Mouse (Mus musculus): ENCODE results near the gene Hist1h4b.
A peak's percentile ranks its signal among the peaks of the same experiment; 100 is the strongest.
"Not testable (repeated sequence)": the region's sequence is repeated elsewhere in the genome, so short reads cannot be mapped to it uniquely, and the experiment has no call there.

Hist1h4b gene

DNA sequence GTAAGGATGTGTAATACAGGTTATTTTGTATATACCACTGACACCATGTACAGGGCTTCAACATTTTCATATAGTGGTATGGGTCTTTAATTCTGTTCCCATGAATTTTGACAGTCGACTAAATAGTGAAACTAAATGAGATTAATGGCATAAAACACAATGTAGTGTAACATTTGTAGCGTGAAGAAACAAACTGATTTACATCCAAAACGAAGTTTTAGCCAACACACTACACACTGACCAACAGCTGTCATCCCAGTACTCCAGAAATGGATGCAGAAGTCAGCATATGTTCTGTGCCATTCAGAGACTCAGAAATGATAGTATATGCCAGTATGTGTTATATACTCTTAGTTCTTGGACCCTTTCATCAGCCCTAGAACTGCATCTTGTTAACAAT, 1.1 kb downstream of the Hist1h4b start:
- DNase-seq = no peak

DNA sequence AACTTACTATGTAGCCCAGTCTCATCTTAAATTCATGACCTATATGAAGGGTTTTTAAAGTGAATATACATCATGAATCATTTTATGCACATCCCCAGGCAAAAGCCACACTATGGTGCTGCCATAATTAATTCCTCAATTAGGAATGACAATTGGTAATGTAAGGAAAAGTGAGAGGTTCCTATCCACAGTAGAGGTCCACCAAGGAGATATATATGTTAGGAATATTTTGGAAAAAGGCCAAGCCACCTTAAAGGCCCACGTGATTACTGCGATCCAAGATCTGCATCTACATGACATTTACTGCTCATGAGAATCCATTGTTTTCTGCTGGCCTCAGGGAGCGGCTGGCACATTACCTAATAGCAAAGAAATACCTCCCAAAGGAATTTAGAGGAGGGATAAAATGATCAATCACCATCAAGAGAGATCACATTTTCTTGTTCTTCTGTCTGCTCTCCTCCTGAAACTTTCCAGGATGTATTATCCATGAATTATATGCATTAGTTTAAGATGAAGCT, 2.5 kb downstream of the Hist1h4b start:
- DNase-seq = no peak

DNA sequence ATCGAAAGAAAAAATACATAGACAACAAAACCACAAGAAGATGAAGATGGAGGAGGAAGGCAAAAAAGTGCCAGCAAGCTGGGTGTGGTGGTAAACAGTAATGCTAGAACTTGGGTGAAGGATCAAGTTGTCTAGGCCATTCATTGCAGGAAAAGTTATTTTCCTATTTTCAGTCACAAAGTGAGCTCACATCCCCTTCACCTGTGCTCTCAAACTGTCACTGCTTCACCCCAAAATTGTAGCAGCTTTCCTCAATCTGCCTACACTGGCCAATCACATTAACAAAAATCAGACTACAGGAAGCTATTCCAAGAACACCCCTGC, 3.1 kb downstream of the Hist1h4b start:
- no peak for DNase-seq

DNA sequence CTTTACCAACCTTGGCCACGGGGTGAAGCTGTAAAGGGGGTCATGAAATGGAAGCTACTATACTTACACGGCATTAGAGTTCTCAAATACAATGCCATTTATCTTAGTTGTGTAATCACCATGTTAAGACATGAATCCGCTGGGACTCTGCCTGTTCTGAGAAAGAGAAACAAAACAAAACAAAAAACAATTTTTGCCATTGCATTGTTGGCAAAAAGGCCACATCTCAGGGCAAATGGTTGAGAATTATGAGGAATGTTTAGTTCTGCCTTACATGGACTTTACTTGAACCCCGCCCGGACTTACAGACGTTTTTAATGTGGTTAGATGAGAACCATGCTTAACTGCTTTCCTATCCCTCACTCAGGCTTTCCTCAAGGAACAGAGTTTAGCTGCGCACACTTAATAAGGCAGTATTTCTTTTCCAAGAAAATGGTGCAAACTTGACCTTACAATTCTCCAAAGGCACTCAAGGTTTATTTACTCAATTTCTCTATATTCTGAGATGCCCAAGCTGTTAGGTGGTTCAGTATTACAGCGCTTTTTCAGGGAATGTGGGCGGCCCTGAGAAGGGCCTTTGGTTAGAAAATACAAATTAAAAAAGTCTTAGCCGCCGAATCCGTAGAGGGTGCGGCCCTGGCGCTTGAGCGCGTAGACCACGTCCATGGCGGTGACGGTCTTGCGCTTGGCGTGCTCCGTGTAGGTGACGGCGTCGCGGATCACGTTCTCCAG, 3.6 kb downstream of the Hist1h4b start:
- no peak for DNase-seq

DNA sequence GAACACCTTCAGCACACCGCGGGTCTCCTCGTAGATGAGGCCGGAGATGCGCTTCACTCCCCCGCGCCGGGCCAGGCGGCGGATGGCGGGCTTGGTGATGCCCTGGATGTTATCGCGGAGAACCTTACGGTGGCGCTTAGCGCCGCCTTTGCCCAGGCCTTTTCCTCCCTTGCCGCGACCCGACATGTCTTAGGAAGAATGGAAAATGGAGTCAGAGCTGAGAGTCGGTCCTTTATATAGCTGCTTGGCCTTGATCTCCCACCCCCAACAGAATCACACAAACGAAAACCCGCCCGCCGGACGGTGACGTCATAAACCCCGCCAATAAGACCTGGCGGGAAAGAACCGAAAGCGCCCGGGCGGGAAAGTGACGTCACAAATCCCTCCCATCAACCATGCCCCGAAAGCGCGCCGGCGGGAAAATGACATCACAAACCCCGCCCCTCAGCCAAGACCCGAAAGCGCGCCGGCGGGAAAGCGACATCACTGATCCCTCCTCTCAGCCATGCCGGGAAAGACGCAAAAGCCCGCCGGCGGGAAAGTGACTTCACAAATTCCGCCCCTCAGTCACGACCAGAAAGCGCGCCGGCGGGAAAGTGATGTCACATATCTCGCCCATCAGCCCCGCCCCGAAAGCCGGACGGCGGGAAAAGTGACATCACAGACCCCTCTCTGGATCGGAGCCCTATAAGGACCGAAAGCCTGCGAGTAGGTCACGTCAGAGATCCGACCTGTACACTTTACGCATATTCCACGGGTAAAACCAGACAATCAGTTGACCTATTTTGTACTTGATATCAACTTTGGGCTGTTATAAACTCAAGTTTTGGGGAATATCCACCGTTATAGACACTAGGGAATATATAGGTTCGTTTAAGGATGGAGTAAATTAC, 4.4 kb downstream of the Hist1h4b start, which contains the start of gene Hist1h4a:
TSS of gene Hist1h4a (minus strand) at position 259 of the 893 bp plus-strand sequence.
- peak; percentile 99 for DNase-seq

DNA sequence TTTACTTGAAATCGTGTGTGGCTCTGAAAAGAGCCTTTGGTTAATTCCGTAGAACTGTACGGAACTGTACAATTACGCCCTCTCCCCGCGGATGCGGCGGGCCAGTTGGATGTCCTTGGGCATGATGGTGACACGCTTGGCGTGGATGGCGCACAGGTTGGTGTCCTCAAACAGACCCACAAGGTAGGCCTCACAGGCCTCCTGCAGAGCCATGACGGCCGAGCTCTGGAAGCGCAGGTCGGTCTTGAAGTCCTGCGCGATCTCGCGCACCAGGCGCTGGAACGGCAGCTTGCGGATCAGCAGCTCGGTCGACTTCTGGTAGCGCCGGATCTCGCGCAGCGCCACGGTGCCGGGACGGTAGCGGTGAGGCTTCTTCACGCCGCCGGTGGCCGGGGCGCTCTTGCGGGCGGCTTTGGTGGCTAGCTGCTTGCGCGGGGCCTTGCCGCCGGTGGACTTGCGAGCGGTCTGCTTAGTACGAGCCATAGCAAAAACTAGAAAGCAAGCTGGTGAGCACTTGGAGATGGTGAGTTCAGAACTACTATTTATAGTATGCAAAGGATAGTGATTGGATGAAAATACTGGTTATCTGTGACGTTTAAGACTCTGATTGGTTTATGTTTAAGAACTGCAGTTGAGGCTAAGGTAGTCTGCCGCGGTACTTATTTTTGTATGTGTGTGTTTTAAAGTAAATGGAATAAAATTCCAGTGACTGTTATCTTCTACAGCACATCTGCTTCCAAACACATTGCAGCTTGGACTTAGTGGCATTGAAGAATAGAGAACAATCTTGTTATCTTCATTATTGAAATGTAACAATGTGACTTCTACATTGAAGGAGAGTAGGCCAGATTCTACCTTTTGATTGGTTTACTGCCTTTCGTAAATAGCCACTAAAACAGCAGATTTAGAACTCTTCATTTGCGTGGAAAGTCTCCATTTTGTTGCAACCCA, 5.3 kb downstream of the Hist1h4b start, which contains the start of gene Hist1h3a:
TSS of gene Hist1h3a (minus strand) at position 516 of the 951 bp plus-strand sequence.
- peak; percentile 47 to 59 for DNase-seq

DNA sequence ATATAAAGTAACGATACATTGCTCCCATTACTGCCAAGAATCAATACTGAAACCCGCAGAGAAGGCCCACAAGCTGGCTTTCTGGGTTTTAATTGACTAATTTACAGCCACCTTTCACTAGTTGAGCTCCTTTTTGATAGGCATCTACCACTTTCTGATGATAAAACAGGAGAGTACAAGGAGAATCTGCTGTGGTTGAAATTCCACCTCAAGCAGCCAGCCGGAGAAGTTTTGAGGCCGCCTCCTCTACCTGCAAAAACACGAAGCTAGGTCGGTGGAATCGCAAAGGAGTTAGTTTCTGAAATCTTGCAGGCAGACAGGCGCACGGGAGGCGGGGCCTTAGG, 6.4 kb downstream of the Hist1h4b start:
- no peak for DNase-seq

DNA sequence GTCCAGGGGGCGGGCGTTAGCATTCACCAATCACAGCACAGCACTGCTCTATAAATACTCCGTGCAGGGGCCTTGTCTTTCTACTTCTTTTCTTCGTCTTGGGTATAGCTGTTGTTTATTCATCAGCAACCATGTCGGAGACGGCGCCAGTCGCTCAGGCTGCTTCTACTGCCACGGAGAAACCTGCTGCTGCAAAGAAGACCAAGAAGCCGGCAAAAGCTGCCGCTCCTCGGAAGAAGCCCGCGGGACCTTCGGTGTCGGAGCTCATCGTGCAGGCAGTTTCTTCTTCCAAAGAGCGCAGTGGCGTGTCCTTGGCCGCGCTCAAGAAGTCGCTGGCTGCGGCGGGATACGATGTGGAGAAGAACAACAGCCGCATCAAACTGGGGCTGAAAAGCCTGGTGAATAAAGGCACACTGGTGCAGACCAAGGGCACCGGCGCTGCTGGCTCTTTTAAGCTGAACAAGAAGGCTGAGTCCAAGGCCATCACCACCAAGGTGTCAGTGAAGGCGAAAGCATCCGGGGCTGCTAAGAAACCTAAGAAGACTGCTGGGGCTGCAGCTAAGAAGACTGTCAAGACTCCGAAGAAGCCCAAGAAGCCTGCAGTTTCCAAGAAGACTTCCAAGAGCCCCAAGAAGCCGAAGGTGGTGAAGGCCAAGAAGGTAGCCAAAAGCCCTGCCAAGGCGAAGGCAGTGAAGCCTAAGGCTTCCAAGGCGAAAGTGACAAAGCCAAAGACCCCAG, 6.9 kb downstream of the Hist1h4b start, which contains the start of gene Hist1h1a:
TSS of gene Hist1h1a (plus strand) at position 81 of the 738 bp plus-strand sequence.
- DNase-seq = peak; percentile 89 to 92

DNA sequence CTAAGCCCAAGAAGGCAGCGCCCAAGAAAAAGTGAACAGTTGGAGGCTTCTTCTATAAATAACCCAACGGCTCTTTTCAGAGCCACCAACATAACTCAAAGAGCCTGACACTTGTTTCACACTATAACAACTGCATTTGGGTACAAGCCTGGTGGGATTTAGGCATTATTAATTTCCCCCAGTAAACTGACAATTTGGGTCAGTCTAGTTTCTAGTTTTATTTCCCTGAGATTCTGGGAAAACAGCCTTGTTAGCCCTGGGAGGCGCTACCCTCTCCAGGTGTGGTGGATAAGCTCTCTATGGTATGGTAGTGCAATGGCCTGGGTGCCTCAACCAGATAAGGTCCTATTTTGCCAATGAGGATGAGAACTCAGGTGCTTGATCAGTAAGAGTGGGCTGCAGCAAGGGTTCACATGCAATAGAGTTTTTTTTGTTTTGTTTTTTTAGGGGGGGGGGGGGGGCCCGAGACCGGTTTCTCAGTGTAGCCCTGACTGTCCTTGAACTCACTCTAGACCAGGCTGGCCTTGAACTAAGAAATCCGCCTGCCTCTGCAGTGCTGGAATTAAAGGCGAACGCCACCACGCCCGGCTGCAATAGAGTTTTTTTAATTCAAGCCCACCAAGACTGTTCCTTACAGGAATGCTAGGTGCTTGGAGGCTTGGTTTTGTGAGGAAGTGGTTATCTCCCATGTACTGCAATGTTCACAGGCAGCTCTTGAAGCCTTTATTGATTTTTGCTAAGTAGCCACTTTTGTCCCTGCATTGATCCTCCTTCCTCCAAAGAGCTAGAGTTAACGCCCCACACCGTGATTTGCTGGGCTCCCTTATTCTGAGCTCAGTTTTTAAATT, 7.7 kb downstream of the Hist1h4b start:
- DNase-seq = no peak

DNA sequence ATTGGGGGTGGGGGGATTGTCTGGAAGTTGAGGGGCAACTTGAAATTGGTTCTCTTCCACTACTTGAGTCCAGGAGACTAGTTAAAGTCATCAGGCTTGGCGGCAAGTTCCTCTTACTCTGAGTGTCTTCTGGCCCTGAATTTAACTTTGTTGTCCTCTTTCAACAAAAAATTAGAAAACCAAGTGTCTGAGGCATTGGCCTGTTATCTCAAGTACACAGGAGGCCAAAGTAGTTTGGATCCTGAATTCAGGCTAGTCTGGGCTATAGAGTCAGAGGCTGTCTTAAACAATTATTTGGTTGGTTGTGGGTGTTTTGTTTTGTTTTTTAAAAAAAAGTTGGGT, 8.3 kb downstream of the Hist1h4b start:
- DNase-seq = no peak

DNA sequence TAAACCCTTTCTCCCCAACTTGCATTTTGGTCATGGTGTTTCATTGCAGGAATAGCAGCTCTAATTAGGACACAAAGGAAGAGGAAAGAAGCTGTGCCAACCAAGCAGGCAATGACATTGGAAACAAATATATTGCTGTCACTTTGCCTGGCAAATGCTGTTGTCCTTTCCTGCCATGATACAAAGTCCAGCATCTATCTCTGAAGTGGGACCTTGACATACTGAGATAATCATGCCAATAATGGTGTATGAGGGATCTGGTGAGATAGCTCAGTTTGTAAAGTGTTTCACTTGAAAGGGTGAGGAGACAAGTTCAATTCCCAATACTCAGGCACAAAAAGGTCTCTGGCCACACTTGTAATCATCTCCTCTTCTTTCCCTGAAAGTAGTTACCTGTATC, 10.0 kb downstream of the Hist1h4b start:
- DNase-seq = no peak

DNA sequence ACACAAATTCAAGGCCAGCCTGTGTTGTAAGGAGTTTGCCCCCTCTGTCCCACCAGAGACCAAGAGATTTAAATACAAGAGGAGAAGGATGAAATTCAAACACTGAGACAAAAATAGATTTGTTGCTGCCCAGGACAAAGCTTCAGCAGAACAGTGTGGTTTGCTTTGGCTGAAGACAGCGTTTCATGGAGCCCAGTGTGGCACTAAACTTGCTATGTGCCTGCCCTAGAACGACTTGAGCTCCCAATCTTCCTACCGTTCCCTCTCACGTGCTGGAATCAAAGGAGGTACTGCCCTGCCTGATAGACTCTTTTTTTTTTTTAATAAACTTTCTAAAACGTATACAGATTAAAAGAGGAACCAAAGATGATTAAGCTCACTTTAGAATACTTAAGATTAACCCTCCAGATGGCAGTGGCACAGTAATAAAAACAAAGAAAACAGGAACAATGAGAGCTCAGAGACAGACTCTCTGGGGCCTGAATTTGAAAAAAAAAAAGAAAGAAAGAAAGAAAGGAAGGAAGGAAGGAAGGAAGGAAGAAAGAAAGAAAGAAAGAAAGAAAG, 12.1 kb downstream of the Hist1h4b start:
- no peak for DNase-seq

DNA sequence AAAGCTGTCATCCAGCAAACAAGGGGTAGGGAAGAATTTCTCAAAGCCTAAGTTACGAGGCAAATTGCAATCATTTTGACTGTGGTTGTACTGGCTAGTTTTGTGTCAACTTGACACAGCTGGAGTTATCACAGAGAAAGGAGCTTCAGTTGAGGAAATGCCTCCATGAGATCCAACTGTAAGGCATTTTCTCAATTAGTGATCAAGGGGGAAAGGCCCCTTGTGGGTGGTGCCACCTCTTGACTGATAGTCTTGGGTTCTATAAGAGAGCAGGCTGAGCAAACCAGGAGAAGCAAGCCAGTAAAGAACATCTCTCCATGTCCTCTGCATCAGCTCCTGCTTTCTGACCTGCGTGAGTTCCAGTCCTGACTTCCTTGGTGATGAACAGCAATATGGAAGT, 12.8 kb downstream of the Hist1h4b start, which contains the start of gene Trim38:
TSS of gene Trim38 (plus strand) at position 301 of the 400 bp plus-strand sequence.
- DNase-seq = not testable (repeated sequence)

DNA sequence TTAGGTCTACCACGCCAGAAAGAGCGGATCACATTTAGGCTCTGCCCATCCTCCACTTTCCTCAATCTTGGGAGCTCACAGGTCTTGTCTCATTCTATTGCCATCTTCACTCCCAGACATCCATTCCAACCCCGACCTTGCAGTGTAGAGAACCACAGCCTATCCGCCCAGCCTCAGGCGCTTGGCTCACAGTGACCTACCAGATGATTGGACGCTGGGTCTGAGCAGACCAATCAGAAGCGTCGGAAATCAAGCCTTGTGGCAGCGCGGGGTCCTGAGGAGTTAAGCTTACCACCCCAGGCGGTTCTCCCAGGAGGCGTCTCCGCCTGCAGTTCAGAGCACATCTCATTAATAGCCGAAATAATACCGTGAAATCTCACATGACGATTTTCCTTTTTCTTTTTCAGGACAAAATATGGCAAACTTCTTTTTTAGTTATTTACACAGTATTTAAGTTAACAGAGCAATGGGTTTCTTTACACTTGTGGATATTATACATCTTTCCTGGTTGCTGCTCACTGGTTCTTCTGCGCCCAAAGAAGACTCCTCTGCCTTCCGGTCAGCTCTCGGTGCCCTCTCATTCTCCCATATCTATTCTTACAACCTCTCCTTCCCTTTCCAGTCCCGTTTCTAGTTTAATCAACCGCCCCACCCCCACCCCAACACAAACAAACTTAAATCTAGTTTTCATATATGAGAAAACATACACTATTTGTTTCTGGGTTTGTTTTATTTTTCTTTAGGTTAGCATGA, 15.9 kb downstream of the Hist1h4b start:
- peak; percentile 27 to 65 for DNase-seq

DNA sequence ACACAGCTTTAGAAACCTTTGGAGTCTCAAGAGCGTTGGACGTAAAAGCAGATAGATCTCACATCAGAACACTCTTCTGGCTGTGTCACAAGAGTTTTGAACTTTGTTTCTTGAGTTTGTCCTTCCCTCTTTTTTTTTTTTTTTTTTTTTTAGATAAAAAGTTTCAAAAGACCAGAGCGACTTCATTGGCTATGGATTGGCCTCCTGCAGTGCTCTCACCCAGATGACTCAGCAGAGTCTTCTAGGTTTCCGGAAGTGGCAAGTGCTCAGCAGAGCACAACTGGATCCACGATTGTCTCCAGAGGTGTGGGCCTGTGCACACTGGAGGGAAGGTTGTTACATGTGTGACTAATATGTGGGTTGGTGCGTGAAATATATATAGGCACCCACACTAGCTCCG, 21.5 kb downstream of the Hist1h4b start:
- DNase-seq = no peak

DNA sequence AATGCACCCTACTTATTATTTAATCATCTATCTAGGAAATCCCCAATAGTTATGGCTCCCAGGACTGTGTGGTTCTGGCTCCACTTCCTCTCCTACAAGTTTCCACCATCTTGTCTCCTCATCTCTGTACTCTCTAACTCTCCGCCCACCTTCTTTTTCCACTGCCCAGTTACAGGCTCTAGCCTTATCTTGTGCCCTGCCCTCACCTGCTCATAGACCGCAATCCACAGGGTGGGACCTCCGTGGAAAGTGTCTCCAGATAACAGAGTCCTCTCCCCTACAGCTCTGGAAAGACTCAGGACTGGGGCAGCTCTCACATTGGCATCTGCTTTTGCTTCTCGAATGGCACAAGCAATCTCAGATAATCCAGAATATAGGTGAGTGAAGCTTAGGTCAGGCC, 22.2 kb downstream of the Hist1h4b start:
- no peak for DNase-seq

DNA sequence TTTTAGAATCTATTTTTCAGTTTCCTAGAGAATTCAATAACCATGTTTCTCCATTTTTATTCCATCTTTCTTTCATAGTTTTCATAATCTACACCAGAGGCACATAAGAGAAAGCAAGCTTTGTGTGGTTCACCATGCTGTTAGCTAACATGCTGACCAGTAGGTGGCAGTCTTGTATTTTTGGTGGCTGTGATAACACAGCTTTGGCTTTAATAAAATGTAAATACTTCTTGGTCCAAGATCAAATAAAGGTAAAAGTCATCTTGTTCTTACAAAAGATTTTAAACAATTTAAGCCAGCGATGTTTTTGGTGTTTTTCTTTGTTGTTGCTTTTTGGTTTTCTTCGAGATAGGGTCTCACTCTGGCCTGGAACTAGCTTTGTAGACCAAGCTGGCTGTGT, 35.7 kb downstream of the Hist1h4b start:
- DNase-seq = peak; percentile 42 to 67

DNA sequence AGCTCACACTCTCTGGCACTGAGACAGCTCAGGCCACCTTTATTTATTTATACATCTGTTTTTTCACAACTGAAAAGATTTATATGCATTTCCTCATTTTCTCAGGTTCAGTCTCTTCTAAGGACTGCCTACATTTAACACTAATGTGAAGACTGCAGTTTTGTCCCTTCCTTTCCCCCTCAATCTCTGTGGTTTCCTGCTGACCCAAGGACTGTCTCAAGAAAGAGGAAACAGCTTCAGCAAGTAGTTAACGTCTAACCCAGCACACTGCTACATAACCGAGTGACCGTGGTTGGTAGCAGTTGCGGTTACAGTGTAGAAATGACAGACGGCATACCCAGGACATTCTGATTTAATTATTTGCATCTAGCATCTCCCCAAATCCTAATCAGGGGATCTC, 42.6 kb downstream of the Hist1h4b start:
- no peak for DNase-seq

DNA sequence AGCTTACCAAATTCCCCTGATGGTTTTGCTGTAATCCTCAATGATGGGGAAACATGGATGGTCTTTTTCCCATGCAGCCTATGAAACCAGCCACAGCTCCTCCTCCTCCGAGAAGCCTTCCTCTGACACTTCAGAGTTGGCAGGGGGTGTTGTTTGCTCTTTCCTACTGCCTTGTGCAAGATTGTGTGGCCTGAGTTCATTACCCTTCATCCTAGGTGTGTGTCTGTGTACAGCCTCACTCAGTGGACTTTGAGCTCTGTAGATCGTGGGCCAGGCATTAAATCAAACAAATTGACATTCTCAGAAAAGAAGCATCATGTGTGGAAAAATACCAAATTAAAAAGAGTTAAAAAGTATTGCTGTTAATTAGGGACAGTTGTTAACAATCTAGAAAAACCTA, 47.7 kb downstream of the Hist1h4b start:
- no peak for DNase-seq

Data from kidney, postnatal 25 days (tissue).